In the genomic region with DNA sequence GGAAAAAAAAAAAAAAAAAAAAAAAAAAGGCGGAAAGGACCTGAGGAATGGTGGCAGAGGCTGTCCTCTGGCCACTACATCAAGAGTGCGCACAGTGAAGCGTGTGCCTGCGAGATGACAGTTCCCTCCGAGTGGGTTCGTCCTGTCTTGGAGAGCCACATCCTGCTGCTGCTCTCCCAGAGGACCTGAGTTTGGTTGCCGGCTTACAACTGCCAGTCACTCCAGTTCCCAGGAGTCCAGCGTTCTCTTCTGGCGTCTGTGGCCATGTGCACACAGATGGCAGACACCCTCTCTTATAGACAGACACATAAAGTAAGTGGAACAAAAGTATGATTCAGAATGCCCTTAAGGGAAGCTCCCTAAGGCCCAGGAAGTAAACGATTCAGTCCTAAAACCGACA, we compare ENCODE assay signal across 11 mouse cellular contexts. TPM values are rescaled to one million over a fixed set of nuclear protein-coding genes. Genes with fewer than 3 reads are reported as not detected.
DNase-seq lines count a peak whose midpoint lies in the region; ATAC-seq and TF ChIP-seq lines count a peak whose summit lies in the region.
"Had no signal": no experiment of that assay in that cellular context is flagged by ENCODE, and none has a peak within 500 bp of the region (broad histone marks: within the 10 kb centered on the region; RNA-seq: fewer than 3 reads in every experiment).

No protein-coding gene starts in this region.

- TF ChIP-seq EP300 in lung, postnatal 0 days (IDR thresholded peaks at IDR 0.05), result no peak

- no peak for TF ChIP-seq CTCF in lung, postnatal 0 days (IDR thresholded peaks at IDR 0.05)

- 10% methylated on average over 11 of the region's 11 CpGs for WGBS in lung, postnatal 0 days
- WGBS in heart, embryonic 10.5 days, result 36% methylated on average over 11 of the region's 11 CpGs
- WGBS in kidney, embryonic 16.5 days, result 29% methylated on average over 10 of the region's 11 CpGs
- WGBS in stomach, embryonic 14.5 days, result 24% methylated on average over 11 of the region's 11 CpGs

- H3K4me2 ChIP-seq in lung, postnatal 0 days (replicated peaks; ENCODE audit: low read depth, low read length), result no peak overlapping the region
- peak overlapping the region; percentile 37 for H3K4me2 ChIP-seq in kidney, embryonic 16.5 days (replicated peaks; ENCODE audit: low read depth, low read length)
- peak overlapping the region; percentile 23; the same call in 1 of the 2 replicates for H3K4me2 ChIP-seq in stomach, embryonic 14.5 days (replicated peaks; ENCODE audit: low read depth, low read length)
- H3K4me2 ChIP-seq: hindbrain, embryonic 15.5 days had no signal

- peaks cover 13% of the 10 kb centered on the region for H3K36me3 ChIP-seq in lung, postnatal 0 days (ENCODE audit: insufficient read depth, low read length)
- H3K36me3 ChIP-seq in heart, embryonic 10.5 days, result peaks cover 37% of the 10 kb centered on the region
- peaks cover 34% of the 10 kb centered on the region for H3K36me3 ChIP-seq in kidney, embryonic 16.5 days (ENCODE audit: insufficient read depth, low read length)
- peaks cover 24% of the 10 kb centered on the region for H3K36me3 ChIP-seq in stomach, embryonic 14.5 days (ENCODE audit: control insufficient read depth, insufficient read depth, low read length)
- H3K36me3 ChIP-seq: hindbrain, embryonic 15.5 days had no signal

- H3K9ac ChIP-seq in lung, postnatal 0 days (replicated peaks; ENCODE audit: low read depth), result no peak overlapping the region
- peak overlapping the region; percentile 49; the same call in 1 of the 2 replicates for H3K9ac ChIP-seq in kidney, embryonic 16.5 days (replicated peaks; ENCODE audit: low read length)
- H3K9ac ChIP-seq in stomach, embryonic 14.5 days (replicated peaks; ENCODE audit: low read depth, low read length), result no peak overlapping the region; the same call in 1 of the 2 replicates
- H3K9ac ChIP-seq: hindbrain, embryonic 15.5 days had no signal

- no peaks in the 10 kb centered on the region for H3K27me3 ChIP-seq in lung, postnatal 0 days (replicated peaks; ENCODE audit: insufficient read depth, low read length)
- H3K27me3 ChIP-seq in heart, embryonic 10.5 days (ENCODE audit: insufficient read depth, poor library complexity, severe bottlenecking), result no peaks in the 10 kb centered on the region
- no peaks in the 10 kb centered on the region for H3K27me3 ChIP-seq in kidney, embryonic 16.5 days (ENCODE audit: insufficient read depth, low read length)
- no peaks in the 10 kb centered on the region for H3K27me3 ChIP-seq in stomach, embryonic 14.5 days (ENCODE audit: control insufficient read depth, insufficient read depth, low read length)
- H3K27me3 ChIP-seq: hindbrain, embryonic 15.5 days; Patski had no signal

- H3K27ac ChIP-seq in lung, postnatal 0 days (ENCODE audit: low read length), result no peak overlapping the region
- H3K27ac ChIP-seq in heart, embryonic 10.5 days, result no peak overlapping the region
- 0 out of 2 replicates have a peak overlapping the region, but pooled peaks have one; percentile 41 for H3K27ac ChIP-seq in kidney, embryonic 16.5 days (ENCODE audit: low read length)
- 0 out of 2 replicates have a peak overlapping the region, but pooled peaks have one; percentile 55 for H3K27ac ChIP-seq in stomach, embryonic 14.5 days (ENCODE audit: low read length)
- H3K27ac ChIP-seq: hindbrain, embryonic 15.5 days had no signal

- H3K4me1 ChIP-seq in lung, postnatal 0 days (ENCODE audit: insufficient read depth, low read depth, low read length), result no peaks in the 10 kb centered on the region
- peaks cover 27% of the 10 kb centered on the region for H3K4me1 ChIP-seq in heart, embryonic 10.5 days
- peaks cover 16% of the 10 kb centered on the region for H3K4me1 ChIP-seq in kidney, embryonic 16.5 days (ENCODE audit: insufficient read depth, low read length)
- H3K4me1 ChIP-seq in stomach, embryonic 14.5 days (ENCODE audit: control insufficient read depth, insufficient read depth, low read length), result peaks cover 13% of the 10 kb centered on the region

- no peaks in the 10 kb centered on the region for H3K9me3 ChIP-seq in lung, postnatal 0 days (ENCODE audit: low read length)
- H3K9me3 ChIP-seq in heart, embryonic 10.5 days, result no peaks in the 10 kb centered on the region
- H3K9me3 ChIP-seq in kidney, embryonic 16.5 days (ENCODE audit: low read length), result no peaks in the 10 kb centered on the region
- no peaks in the 10 kb centered on the region for H3K9me3 ChIP-seq in stomach, embryonic 14.5 days (ENCODE audit: control insufficient read depth, low read depth, low read length)
- H3K9me3 ChIP-seq: hindbrain, embryonic 15.5 days had no signal

- peak; percentile 29 for ATAC-seq in lung, postnatal 0 days
- 0 out of 2 replicates have a peak, but pooled peaks have one; percentile 23 for ATAC-seq in kidney, embryonic 16.5 days (ENCODE audit: low FRiP score, low TSS enrichment)
- ATAC-seq in stomach, embryonic 14.5 days (ENCODE audit: insufficient number of reproducible peaks, insufficient read depth, low FRiP score, low read depth), result peak; percentile 5; the same call in 1 of the 2 replicates
- ATAC-seq: Patski had no signal

- no peak overlapping the region for H3K4me3 ChIP-seq in lung, postnatal 0 days (ENCODE audit: low read depth, low read length)
- H3K4me3 ChIP-seq in heart, embryonic 10.5 days, result peak overlapping the region; percentile 31
- no peak overlapping the region for H3K4me3 ChIP-seq in kidney, embryonic 16.5 days (ENCODE audit: low read length)
- no peak overlapping the region for H3K4me3 ChIP-seq in stomach, embryonic 14.5 days (ENCODE audit: low read depth, low read length)
- H3K4me3 ChIP-seq: hindbrain, embryonic 15.5 days had no signal

- peak; percentile 49 for DNase-seq in lung, postnatal 0 days (ENCODE audit: low spot score)
- no peak for DNase-seq in lung, postnatal 36 days
- DNase-seq in heart, embryonic 10.5 days (ENCODE audit: low spot score), result no peak
- no peak for DNase-seq in cerebellum, postnatal 4 days (ENCODE audit: low spot score in 2 of 2)
- DNase-seq in ovary, postnatal 36 days (ENCODE audit: low spot score), result no peak
- no peak for DNase-seq in layer of hippocampus, postnatal 14 days (ENCODE audit: low spot score in 2 of 2)
- DNase-seq: cerebellum, postnatal 14 days had no signal

RNA-seq across cellular contexts. Expression of a gene that starts 27.3 kb away (rescaled TPM):
- polyA plus RNA-seq in lung, postnatal 0 days (2015; fragmentation: Nextera tagmentation; extraction: Ambion mirVana), result 30.9 and 33.2 TPM in 2 replicates
- polyA plus RNA-seq in heart, embryonic 10.5 days (2016; fragmentation: Nextera tagmentation; extraction: Ambion mirVana), result 36.4 and 42.5 TPM in 2 replicates
- polyA plus RNA-seq in kidney, embryonic 16.5 days (2015; fragmentation: Nextera tagmentation; extraction: Ambion mirVana), result 53.7 and 55.3 TPM in 2 replicates
- 42.0 and 44.6 TPM in 2 replicates for polyA plus RNA-seq in stomach, embryonic 14.5 days (2014; fragmentation: Nextera tagmentation; extraction: Ambion mirVana)
- total RNA-seq in layer of hippocampus, postnatal 14 days (2021), result 1 to 10 TPM; 5.8 to 6.6 TPM

RNA-seq across cellular contexts. Expression of a gene that starts 43.8 kb away (rescaled TPM):
- 8.2 TPM in 2 replicates for polyA plus RNA-seq in lung, postnatal 0 days (2015; fragmentation: Nextera tagmentation; extraction: Ambion mirVana)
- 10.6 and 12.0 TPM in 2 replicates for polyA plus RNA-seq in heart, embryonic 10.5 days (2016; fragmentation: Nextera tagmentation; extraction: Ambion mirVana)
- polyA plus RNA-seq in kidney, embryonic 16.5 days (2015; fragmentation: Nextera tagmentation; extraction: Ambion mirVana), result 16.3 and 16.6 TPM in 2 replicates
- 8.0 and 10.1 TPM in 2 replicates for polyA plus RNA-seq in stomach, embryonic 14.5 days (2014; fragmentation: Nextera tagmentation; extraction: Ambion mirVana)
- total RNA-seq in layer of hippocampus, postnatal 14 days (2021), result 10 to 100 TPM; 29.7 to 35.5 TPM

Comparison
In these comparisons a context has a peak if more than half of its experiments do, and no peak if none do; other contexts are left out.
1. H3K27ac ChIP-seq: peak in kidney, embryonic 16.5 days (single experiment) and stomach, embryonic 14.5 days (single experiment); none in lung, postnatal 0 days (single experiment) and heart, embryonic 10.5 days (single experiment).
2. Peak in every context shown above with its lines, with median percentiles within 50 percentile points of each other: ATAC-seq.